Mouse (Mus musculus) heart, embryonic 14.5 days (tissue): ENCODE measurements around the gene Uvrag. TPM values are rescaled to one million over a fixed set of nuclear protein-coding genes. Genes with fewer than 3 reads are reported as not detected.

ENCODE experiments used
- ATAC-seq: fragments of 200-750 bp; cut with Nextera tagmentation; 2 replicates; pipeline ENCODE4 v1.8.0; 2017; ENCODE audit warnings: low read depth, moderate TSS enrichment; ENCODE audit not compliant: insufficient number of reproducible peaks, insufficient read depth, low FRiP score
- H3K27ac ChIP-seq, 2 experiments: fragments of 200-500 bp in 1 of 2; fragments of 300-500 bp in 1 of 2; sonication (generic) in 1 of 2; replicated peaks in 1 of 2; 2 replicates each; pipeline ENCODE4 v1.5.1; 2012 to 2014; ENCODE audit warnings: low read depth in 2 of 2, low read length in 2 of 2, control low read depth in 1 of 2, mild to moderate bottlenecking in 1 of 2, mixed read lengths in 1 of 2; ENCODE audit not compliant: control insufficient read depth in 1 of 2, insufficient read depth in 1 of 2
- H3K27me3 ChIP-seq: fragments of 300-500 bp; sonication (generic); 2 replicates; pipeline ENCODE4 v1.6.1; 2014; ENCODE audit warnings: mild to moderate bottlenecking, low read length, control low read depth; ENCODE audit not compliant: control insufficient read depth, insufficient read depth
- H3K36me3 ChIP-seq: fragments of 300-500 bp; sonication (generic); 2 replicates; pipeline ENCODE4 v1.6.1; 2014; ENCODE audit warnings: mild to moderate bottlenecking, control low read depth, low read length, mixed read lengths; ENCODE audit not compliant: control insufficient read depth, insufficient read depth
- H3K4me1 ChIP-seq, 2 experiments: fragments of 200-500 bp in 1 of 2; fragments of 300-500 bp in 1 of 2; sonication (generic) in 1 of 2; 2 replicates each; pipeline ENCODE4 v1.6.1; 2012 to 2014; ENCODE audit warnings: low read length in 2 of 2, control low read depth in 1 of 2, mixed read lengths in 1 of 2; ENCODE audit not compliant: control insufficient read depth in 2 of 2, insufficient read depth in 2 of 2
- H3K4me2 ChIP-seq: fragments of 300-500 bp; sonication (generic); 2 replicates; pipeline ENCODE4 v1.6.1; 2014; ENCODE audit warnings: mild to moderate bottlenecking, low read length
- H3K4me3 ChIP-seq, 2 experiments: fragments of 200-500 bp in 1 of 2; fragments of 300-500 bp in 1 of 2; sonication (generic) in 1 of 2; 2 replicates each; pipeline ENCODE4 v1.5.1; 2012 to 2014; ENCODE audit warnings: low read length in 2 of 2, mild to moderate bottlenecking in 2 of 2, control low read depth in 1 of 2, low read depth in 1 of 2, moderate library complexity in 1 of 2; ENCODE audit not compliant: control insufficient read depth in 1 of 2, insufficient read depth in 1 of 2
- H3K9ac ChIP-seq: fragments of 300-500 bp; sonication (generic); 2 replicates; pipeline ENCODE4 v1.6.1; 2014; ENCODE audit warnings: mild to moderate bottlenecking, low read length
- H3K9me3 ChIP-seq: fragments of 300-500 bp; sonication (generic); 2 replicates; pipeline ENCODE4 v1.6.1; 2016; ENCODE audit warnings: low read length, control low read depth; ENCODE audit not compliant: control insufficient read depth
- WGBS: fragments of 180-500 bp; shearing (Covaris S2); extraction: QIAGEN DNeasy Blood & Tissue Kit; methylation state at CpG from one replicate; pipeline ENCODE4 v1.1.7; 2014; 5-methylcytosine and 5-hydroxymethylcytosine counted together
- polyA plus RNA-seq: library from polyadenylated mRNA; unstranded; fragments of >200 nt; fragmentation: Nextera tagmentation; extraction: Ambion mirVana; gene quantifications from 2 replicates; pipeline ENCODE4 v1.2.1, GENCODE M21; 2014

The Uvrag gene
- polyA plus RNA-seq, 1 experiment from 2014 or later: 18.9 TPM

DNA sequence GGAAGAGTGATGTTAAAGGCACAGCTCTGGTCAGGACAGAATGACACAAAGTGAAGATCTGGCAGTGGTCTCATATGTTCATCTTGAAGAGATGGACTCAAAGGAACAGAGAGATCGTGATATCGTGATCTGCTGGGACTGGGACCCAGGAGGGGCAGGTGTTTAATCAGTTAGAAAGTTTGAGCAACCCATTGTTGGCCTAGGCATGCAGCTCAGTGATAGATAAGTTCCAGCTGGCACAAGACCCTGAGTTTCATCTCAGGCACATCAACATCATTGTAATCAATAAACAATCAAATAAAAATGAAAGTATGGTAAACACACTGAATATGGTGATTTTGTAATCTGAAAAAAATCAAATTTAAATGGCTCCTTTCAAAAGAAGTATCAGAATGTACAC, 43.8 kb downstream of the Uvrag start:
- ATAC-seq: no peak
- peaks cover 40% of the 10 kb centered on the region for H3K36me3 ChIP-seq
- no peak overlapping the region for H3K9ac ChIP-seq
- WGBS: 86% methylated on average over 2 of the region's 2 CpGs
- no peak overlapping the region for H3K4me3 ChIP-seq
- H3K4me1 ChIP-seq: peaks cover 3 to 12% of the 10 kb centered on the region in 2 experiments; a peak in 2 of 4 replicates
- H3K27me3 ChIP-seq: no peaks in the 10 kb centered on the region
- no peaks in the 10 kb centered on the region for H3K9me3 ChIP-seq
- no peak overlapping the region for H3K27ac ChIP-seq
- no peak overlapping the region for H3K4me2 ChIP-seq

- no peak overlapping the region for H3K4me2 ChIP-seq
- H3K9me3 ChIP-seq: no peaks in the 10 kb centered on the region
- no peak overlapping the region for H3K4me3 ChIP-seq
- ATAC-seq: no peak
- H3K27me3 ChIP-seq: no peaks in the 10 kb centered on the region
- peaks cover 40% of the 10 kb centered on the region for H3K36me3 ChIP-seq
- H3K27ac ChIP-seq: no peak overlapping the region
- 55% methylated on average over 3 of the region's 4 CpGs for WGBS
- H3K4me1 ChIP-seq: no peaks in the 10 kb centered on the region; a peak in 1 of 4 replicates
- H3K9ac ChIP-seq: no peak overlapping the region
Observed at GRCm38 (mm10) chr7:99095191-99095590, 45.8 kb downstream of the Uvrag start.

DNA sequence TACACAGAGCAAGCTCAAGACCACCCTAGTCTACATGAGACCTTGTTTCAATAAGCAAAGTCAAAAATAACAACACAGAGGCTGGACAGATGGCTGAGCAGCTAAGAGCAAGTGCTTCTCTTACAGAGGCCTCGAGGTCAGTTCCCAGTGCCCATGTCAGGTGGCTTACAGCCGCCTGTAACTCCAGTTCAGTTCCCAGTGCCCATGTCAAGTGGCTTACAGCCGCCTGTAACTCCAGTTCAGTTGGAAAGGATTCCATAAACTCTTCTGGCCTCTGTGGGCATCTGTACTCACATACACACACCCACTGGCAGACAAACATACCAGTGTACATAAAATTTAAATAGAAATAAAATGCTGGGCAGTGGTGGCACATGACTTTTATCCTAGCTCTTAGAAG, 46.6 kb downstream of the Uvrag start:
- Histone ChIP-seq H3K4me3 (no peak overlapping the region), H3K4me1 (no peaks in the 10 kb centered on the region), H3K9ac (no peak overlapping the region), H3K27me3 (no peaks in the 10 kb centered on the region), H3K27ac (no peak overlapping the region), H3K4me2 (no peak overlapping the region), H3K36me3 (peaks cover 39% of the 10 kb centered on the region), H3K9me3 (no peaks in the 10 kb centered on the region)
- no peak for ATAC-seq
- WGBS: 82% methylated on average over 3 of the region's 3 CpGs

DNA sequence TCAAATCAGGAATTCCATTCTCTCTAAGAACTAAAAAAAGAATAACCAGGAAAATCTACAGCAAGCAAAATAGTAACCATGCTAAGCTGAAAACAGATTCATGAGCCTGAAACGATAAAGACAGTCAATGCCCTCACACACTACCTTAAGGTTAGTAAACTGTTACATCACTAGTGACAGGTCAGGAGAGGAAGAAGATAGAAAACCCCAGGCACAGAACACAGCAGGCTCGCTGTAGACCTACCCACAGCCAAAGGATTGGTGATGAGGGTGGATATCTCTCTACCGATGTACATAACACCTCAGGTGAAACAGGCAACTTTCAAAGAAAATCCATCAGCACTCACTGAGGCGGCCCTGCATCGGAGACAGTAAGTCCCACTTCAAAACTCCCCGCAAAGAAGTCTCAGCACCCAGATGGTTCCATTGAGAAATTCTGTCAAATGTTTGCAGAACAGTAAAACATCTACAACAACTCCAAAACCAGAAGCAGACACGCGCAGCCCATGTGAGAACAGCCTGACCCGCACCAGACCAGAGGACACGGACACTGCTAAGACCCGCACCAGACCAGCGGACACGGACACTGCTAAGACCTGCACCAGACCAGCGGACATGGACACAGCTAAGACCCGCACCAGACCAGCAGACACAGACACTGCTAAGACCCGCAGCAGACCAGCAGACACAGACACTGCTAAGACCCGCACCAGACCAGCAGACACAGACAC, 48.9 kb downstream of the Uvrag start:
- Histone ChIP-seq H3K27ac (no peak overlapping the region), H3K9me3 (no peaks in the 10 kb centered on the region), H3K4me1 (no peaks in the 10 kb centered on the region), H3K9ac (no peak overlapping the region), H3K4me2 (no peak overlapping the region), H3K4me3 (no peak overlapping the region), H3K36me3 (peaks cover 30% of the 10 kb centered on the region), H3K27me3 (no peaks in the 10 kb centered on the region)
- 80% methylated on average over 17 of the region's 17 CpGs for WGBS
- ATAC-seq: no peak

- H3K27me3 ChIP-seq: no peaks in the 10 kb centered on the region
- H3K27ac ChIP-seq: no peak overlapping the region
- no peak overlapping the region for H3K9ac ChIP-seq
- H3K9me3 ChIP-seq: no peaks in the 10 kb centered on the region
- H3K4me3 ChIP-seq: no peak overlapping the region
- H3K4me1 ChIP-seq: peaks cover 0 to 4% of the 10 kb centered on the region in 2 experiments; a peak in 1 of 4 replicates
- peaks cover 30% of the 10 kb centered on the region for H3K36me3 ChIP-seq
- 89% methylated on average over 4 of the region's 4 CpGs for WGBS
- H3K4me2 ChIP-seq: no peak overlapping the region
- no peak for ATAC-seq
Observed at GRCm38 (mm10) chr7:99089716-99090115, 51.2 kb downstream of the Uvrag start.

DNA sequence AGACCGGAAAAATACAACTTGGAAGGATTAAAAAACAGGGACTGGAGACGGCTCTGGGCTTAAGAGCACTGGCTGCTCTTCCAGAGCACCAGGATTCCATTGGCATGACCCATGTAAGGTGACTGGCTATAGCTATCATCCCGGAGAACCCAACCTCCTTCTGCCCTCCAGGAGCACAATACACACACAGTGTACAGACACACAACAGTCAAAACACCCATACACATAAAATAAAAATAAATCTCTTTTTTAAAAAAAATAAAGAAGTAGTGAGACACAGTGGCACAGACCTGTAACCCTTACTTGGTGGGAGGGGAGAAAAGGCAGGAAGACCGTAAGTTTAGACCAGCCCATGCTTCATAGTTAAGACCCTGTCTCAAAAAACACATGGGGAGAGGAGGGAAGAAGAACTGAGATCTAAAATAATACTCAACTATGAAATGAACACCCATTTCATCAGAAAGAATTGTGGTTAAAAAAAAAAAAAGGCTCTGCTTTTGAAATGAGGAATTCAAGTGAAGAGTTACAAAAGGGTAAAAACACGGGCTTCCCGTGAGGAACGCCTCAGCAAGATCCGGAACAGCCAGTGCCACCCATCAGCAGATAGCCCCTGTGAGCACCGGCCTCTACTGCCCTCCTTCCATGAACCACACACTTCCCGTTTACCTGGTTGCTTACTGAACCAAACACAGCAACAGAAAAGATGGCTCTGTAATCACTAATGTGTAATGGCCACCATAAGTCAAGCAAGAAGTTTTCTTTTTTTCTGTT, 52.2 kb downstream of the Uvrag start:
- ATAC-seq: no peak
- no peaks in the 10 kb centered on the region for H3K27me3 ChIP-seq
- H3K4me3 ChIP-seq: no peak overlapping the region
- H3K27ac ChIP-seq: no peak overlapping the region
- 83% methylated on average over 10 of the region's 10 CpGs for WGBS
- no peaks in the 10 kb centered on the region for H3K9me3 ChIP-seq
- peaks cover 25% of the 10 kb centered on the region; the same call in 1 of the 2 replicates for H3K36me3 ChIP-seq
- no peak overlapping the region for H3K9ac ChIP-seq
- peaks cover 0 to 4% of the 10 kb centered on the region in 2 experiments; a peak in 1 of 4 replicates for H3K4me1 ChIP-seq
- H3K4me2 ChIP-seq: no peak overlapping the region

DNA sequence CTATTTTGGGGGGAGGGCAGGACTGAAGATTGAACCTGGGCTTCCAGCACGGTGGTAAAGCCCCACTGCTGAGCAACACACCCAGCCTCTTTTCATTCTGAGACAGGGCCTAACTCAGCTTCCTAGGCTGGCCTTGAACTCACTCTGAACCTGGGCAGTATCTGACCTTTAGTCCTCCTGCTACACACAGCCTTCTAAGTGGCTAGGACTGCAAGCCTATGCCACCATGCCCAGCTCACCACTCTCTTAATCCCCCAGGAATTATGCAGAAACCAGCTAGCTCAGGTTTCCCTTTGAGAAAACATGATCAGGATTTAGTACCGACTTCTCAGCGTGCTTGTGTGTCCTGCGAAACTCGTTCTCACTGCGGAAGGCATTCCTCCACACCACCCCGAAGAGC, 53.4 kb downstream of the Uvrag start:
- H3K4me3 ChIP-seq: no peak overlapping the region
- WGBS: 82% methylated on average over 7 of the region's 7 CpGs
- peaks cover 25% of the 10 kb centered on the region; the same call in 1 of the 2 replicates for H3K36me3 ChIP-seq
- no peak for ATAC-seq
- peaks cover 0 to 4% of the 10 kb centered on the region in 2 experiments; a peak in 1 of 4 replicates for H3K4me1 ChIP-seq
- no peaks in the 10 kb centered on the region for H3K27me3 ChIP-seq
- no peaks in the 10 kb centered on the region for H3K9me3 ChIP-seq
- no peak overlapping the region for H3K27ac ChIP-seq
- H3K9ac ChIP-seq: no peak overlapping the region
- H3K4me2 ChIP-seq: no peak overlapping the region
